Mouse (Mus musculus) kidney, embryonic 15.5 days (tissue): Measurements from ENCODE around the gene Mgat4c. TPM values are rescaled to one million over a fixed set of nuclear protein-coding genes. Genes with fewer than 3 reads are reported as not detected.
A peak's percentile ranks its signal among the peaks of the same experiment; 100 is the strongest.

ENCODE experiments used
- ATAC-seq: fragments of 200-750 bp; cut with Nextera tagmentation; replicated peaks from 2 replicates; pipeline ENCODE4 v1.8.0; 2017; ENCODE audit warnings: moderate TSS enrichment; ENCODE audit not compliant: low FRiP score
- H3K27ac ChIP-seq: fragments of 300-500 bp; sonication (generic); 2 replicates; pipeline ENCODE4 v1.5.1; 2015; ENCODE audit warnings: mild to moderate bottlenecking, inconsistent platforms
- H3K27me3 ChIP-seq: fragments of 300-500 bp; sonication (generic); 2 replicates; pipeline ENCODE4 v1.6.1; 2015; ENCODE audit warnings: inconsistent platforms
- H3K36me3 ChIP-seq: fragments of 300-500 bp; sonication (generic); 2 replicates; pipeline ENCODE4 v1.6.1; 2015; ENCODE audit warnings: inconsistent platforms
- H3K4me1 ChIP-seq: fragments of 300-500 bp; sonication (generic); 2 replicates; pipeline ENCODE4 v1.6.1; 2015; ENCODE audit warnings: inconsistent platforms
- H3K4me2 ChIP-seq: fragments of 300-500 bp; sonication (generic); 2 replicates; pipeline ENCODE4 v1.6.1; 2015; ENCODE audit warnings: moderate library complexity, mild to moderate bottlenecking, inconsistent platforms
- H3K4me3 ChIP-seq: fragments of 300-500 bp; sonication (generic); replicated peaks from 2 replicates; pipeline ENCODE4 v1.5.1; 2015; ENCODE audit warnings: mild to moderate bottlenecking, inconsistent platforms
- H3K9ac ChIP-seq: fragments of 300-500 bp; sonication (generic); 2 replicates; pipeline ENCODE4 v1.6.1; 2015; ENCODE audit warnings: mild to moderate bottlenecking, inconsistent platforms
- H3K9me3 ChIP-seq: fragments of 300-500 bp; sonication (generic); replicated peaks from 2 replicates; pipeline ENCODE4 v1.6.1; 2016; ENCODE audit warnings: inconsistent platforms
- WGBS: fragments of 180-500 bp; shearing (Covaris S2); methylation state at CpG from one replicate; pipeline ENCODE4 v1.1.7; 2015; ENCODE audit warnings: mixed read lengths; 5-methylcytosine and 5-hydroxymethylcytosine counted together
- polyA plus RNA-seq: library from polyadenylated mRNA; unstranded; fragments of >200 nt; fragmentation: Nextera tagmentation; extraction: Ambion mirVana; gene quantifications from 2 replicates; pipeline ENCODE4 v1.2.1, GENCODE M21; 2015

The Mgat4c gene
- polyA plus RNA-seq, 1 experiment from 2014 or later, result 2.3 TPM

DNA sequence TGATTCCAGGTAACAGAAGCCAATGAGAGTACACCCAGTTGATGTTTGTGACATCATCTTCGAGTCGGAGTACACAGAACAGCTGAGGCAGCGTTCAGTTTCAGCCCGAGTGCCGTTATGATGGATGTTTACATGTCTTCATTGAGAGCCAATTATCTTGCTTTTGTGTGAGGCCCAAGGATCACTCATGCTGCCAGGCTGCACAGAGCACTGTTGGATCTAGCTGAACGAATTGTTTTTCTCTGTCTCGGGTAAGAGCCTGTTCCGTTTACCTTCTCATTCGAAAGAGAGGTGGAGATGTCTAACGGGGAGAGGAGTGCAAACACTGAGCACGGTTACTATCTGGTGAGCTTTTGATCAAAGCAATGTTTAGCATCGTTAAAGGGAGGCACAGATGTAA, 477.5 kb downstream of the Mgat4c start:
- WGBS, result 34% methylated on average over 12 of the region's 12 CpGs
- no peaks in the 10 kb centered on the region for H3K36me3 ChIP-seq
- H3K4me3 ChIP-seq, result no peak overlapping the region
- ATAC-seq, result no peak
- no peaks in the 10 kb centered on the region for H3K4me1 ChIP-seq
- H3K27ac ChIP-seq, result no peak overlapping the region
- H3K4me2 ChIP-seq, result peak overlapping the region; percentile 9; the same call in 1 of the 2 replicates
- H3K27me3 ChIP-seq, result no peaks in the 10 kb centered on the region
- H3K9me3 ChIP-seq, result no peaks in the 10 kb centered on the region
- H3K9ac ChIP-seq, result no peak overlapping the region

DNA sequence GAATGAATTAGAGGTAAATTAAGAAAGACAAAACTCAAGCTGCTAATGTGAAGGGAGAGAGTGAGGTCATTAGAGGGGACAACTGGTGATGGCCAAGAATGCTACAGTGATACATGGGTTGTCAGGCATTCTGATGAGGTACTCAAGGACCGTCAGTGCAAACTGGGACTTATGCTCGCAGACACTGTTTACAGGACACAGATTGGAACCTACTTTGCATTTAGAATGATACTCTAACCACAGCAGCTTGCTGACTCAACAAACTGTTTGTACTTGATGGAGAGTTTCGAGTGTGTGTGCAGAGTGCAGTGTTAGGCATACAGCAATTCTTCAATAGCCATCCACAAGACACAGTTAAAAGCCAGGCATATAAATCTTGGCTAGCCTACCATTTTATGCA, 503.4 kb downstream of the Mgat4c start:
- ATAC-seq, result no peak
- Histone ChIP-seq H3K9me3 (no peaks in the 10 kb centered on the region), H3K27me3 (no peaks in the 10 kb centered on the region), H3K9ac (no peak overlapping the region), H3K27ac (no peak overlapping the region), H3K36me3 (no peaks in the 10 kb centered on the region), H3K4me3 (no peak overlapping the region), H3K4me1 (no peaks in the 10 kb centered on the region), H3K4me2 (no peak overlapping the region)
- 57% methylated on average over 3 of the region's 3 CpGs for WGBS

DNA sequence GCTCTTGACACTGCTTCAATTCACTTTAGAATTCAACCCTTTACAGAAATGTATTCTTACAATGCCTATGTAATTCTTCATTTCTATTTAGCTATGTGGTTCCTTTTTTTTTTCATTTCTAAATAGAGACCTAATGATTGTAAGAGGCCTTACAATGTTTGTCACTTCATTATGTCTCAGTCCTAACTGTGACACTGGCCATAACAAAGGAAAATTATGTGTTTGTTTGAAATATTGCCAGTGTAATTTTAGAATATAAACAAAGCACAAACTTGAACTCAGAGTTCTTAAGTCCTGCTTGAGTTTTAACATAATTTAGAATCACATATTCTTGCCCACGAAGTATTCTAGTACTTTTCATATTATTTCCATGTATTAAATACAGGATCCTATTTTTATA, 510.4 kb downstream of the Mgat4c start:
- no peak overlapping the region for H3K9ac ChIP-seq
- H3K4me3 ChIP-seq, result no peak overlapping the region
- no peak for ATAC-seq
- no peaks in the 10 kb centered on the region for H3K36me3 ChIP-seq
- H3K27me3 ChIP-seq, result no peaks in the 10 kb centered on the region
- WGBS, result 84% methylated on average over 1 of the region's 1 CpGs
- no peaks in the 10 kb centered on the region for H3K4me1 ChIP-seq
- no peaks in the 10 kb centered on the region for H3K9me3 ChIP-seq
- H3K27ac ChIP-seq, result no peak overlapping the region
- no peak overlapping the region for H3K4me2 ChIP-seq

DNA sequence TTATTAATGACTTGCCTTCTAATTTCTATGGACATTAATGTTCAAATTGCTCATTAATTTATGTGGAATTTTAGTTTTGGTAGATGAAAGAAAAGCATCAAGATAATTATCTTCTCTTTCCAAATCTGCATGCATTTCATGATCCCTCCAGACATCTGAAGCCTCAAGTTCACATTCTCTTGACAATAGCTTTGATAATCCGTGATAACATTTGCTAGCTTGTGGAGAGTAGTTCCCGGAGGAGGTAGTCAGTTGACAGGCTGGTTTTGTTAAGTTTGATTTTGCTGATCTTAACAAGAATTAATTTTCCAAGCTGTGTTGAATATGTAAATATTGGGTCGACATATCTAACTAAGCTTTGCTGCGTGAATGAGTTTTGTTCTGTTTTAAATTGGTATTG, 515.6 kb downstream of the Mgat4c start:
- H3K4me1 ChIP-seq, result no peaks in the 10 kb centered on the region
- no peaks in the 10 kb centered on the region for H3K36me3 ChIP-seq
- H3K9ac ChIP-seq, result no peak overlapping the region
- no peak for ATAC-seq
- no peaks in the 10 kb centered on the region for H3K9me3 ChIP-seq
- no peak overlapping the region for H3K4me3 ChIP-seq
- WGBS, result 91% methylated on average over 4 of the region's 4 CpGs
- H3K27me3 ChIP-seq, result no peaks in the 10 kb centered on the region
- no peak overlapping the region for H3K27ac ChIP-seq
- no peak overlapping the region for H3K4me2 ChIP-seq

DNA sequence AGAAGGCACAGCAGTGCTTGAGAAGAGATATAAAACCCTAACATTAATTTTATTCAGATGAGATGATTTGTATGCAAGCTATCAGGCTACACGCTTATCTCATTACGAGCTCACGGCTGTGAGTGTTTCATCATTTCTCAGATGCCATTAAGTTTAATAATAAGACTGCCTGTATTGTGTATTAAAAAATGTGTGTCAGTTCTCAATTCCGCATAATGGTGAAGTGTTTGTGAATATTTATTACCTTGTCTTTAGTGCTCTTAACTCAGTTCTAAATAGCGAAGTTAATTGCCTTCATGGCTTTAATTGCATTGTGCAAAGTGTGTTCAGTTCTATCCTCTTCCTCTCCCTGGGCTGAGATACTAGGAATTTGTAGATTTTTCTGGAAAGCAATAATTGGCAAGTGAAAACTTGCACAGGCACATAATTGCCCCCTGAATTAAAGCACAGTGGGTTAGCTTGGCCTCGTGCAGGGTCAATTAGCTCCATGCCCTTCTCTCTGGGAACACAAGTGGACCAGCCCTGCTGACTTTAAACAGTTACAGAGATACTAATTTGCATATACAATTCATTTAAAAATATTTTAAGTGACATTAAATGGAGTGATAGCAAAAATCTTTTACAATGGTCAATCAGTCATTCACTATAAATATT, 557.4 kb downstream of the Mgat4c start:
- Histone ChIP-seq H3K36me3 (no peaks in the 10 kb centered on the region), H3K4me1 (no peaks in the 10 kb centered on the region), H3K27ac (no peak overlapping the region), H3K9me3 (no peaks in the 10 kb centered on the region), H3K4me2 (no peak overlapping the region), H3K9ac (no peak overlapping the region), H3K4me3 (no peak overlapping the region), H3K27me3 (no peaks in the 10 kb centered on the region)
- WGBS, result 70% methylated on average over 6 of the region's 6 CpGs
- no peak for ATAC-seq

DNA sequence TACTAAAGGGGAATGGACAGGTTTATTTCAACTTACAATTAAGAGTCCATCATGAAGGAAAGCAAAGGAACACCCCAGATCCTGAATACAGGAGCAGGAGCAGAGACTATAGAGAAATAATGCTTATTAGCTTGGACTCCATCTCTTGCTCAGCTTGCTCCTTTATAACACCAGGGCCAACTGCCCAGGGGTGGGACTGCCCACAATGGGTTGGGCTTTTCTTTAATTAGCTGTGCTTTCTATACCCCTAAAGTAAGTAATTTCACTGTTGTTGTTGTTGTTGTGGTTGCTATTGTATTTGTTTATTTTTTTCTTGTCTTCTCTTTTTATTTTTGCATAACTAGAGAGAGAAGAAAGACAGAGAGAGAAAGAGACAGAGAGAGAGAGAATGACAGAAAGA, 562.6 kb downstream of the Mgat4c start:
- Histone ChIP-seq H3K27ac (no peak overlapping the region), H3K9ac (no peak overlapping the region), H3K27me3 (no peaks in the 10 kb centered on the region), H3K4me1 (no peaks in the 10 kb centered on the region), H3K9me3 (no peaks in the 10 kb centered on the region), H3K4me2 (no peak overlapping the region), H3K36me3 (no peaks in the 10 kb centered on the region), H3K4me3 (no peak overlapping the region)
- ATAC-seq, result no peak

DNA sequence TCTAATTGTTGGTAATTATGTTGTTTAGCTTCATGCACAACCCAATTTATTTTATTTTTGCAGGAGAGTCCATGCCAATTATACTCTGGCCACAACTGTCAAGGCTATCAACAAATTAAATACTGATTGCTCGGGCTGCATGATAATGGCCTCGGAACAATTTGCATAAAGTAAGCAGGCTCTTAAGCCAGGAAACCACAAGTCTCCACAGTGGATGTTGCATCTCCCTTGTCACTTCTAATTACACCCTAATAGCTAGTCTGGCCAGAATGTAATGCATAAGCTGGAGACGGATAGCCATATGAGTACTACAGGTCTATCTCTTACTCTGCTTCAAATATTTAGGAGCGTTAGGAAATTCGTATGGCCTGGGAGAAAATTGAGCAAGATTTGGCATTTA, 563.3 kb downstream of the Mgat4c start:
- WGBS, result 80% methylated on average over 5 of the region's 5 CpGs
- Histone ChIP-seq H3K27me3 (no peaks in the 10 kb centered on the region), H3K4me3 (no peak overlapping the region), H3K27ac (no peak overlapping the region), H3K4me1 (no peaks in the 10 kb centered on the region), H3K9me3 (no peaks in the 10 kb centered on the region), H3K36me3 (no peaks in the 10 kb centered on the region), H3K9ac (no peak overlapping the region), H3K4me2 (no peak overlapping the region)
- ATAC-seq, result no peak

DNA sequence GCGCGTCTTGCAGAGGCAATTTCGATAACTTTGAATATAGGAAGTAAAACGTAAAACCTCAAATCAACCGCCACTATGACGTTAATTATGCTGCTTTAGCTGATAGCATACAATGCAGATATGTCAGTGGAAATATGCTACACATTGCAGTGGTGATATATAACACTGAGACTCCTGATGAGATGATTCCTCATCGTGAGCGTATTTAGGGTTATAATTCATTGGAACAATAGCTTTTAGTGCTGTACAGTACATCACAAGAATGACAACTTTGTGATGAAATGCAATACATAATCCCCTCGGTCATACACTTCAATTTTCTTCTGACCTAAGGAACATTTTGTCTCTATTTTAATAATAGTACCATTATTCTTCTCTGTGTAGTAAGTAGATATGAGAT, 564.0 kb downstream of the Mgat4c start:
- no peaks in the 10 kb centered on the region for H3K36me3 ChIP-seq
- no peak overlapping the region for H3K4me3 ChIP-seq
- no peaks in the 10 kb centered on the region for H3K27me3 ChIP-seq
- no peak overlapping the region for H3K27ac ChIP-seq
- ATAC-seq, result no peak
- H3K4me1 ChIP-seq, result no peaks in the 10 kb centered on the region
- no peak overlapping the region for H3K4me2 ChIP-seq
- no peaks in the 10 kb centered on the region for H3K9me3 ChIP-seq
- no peak overlapping the region for H3K9ac ChIP-seq
- WGBS, result 76% methylated on average over 9 of the region's 9 CpGs

DNA sequence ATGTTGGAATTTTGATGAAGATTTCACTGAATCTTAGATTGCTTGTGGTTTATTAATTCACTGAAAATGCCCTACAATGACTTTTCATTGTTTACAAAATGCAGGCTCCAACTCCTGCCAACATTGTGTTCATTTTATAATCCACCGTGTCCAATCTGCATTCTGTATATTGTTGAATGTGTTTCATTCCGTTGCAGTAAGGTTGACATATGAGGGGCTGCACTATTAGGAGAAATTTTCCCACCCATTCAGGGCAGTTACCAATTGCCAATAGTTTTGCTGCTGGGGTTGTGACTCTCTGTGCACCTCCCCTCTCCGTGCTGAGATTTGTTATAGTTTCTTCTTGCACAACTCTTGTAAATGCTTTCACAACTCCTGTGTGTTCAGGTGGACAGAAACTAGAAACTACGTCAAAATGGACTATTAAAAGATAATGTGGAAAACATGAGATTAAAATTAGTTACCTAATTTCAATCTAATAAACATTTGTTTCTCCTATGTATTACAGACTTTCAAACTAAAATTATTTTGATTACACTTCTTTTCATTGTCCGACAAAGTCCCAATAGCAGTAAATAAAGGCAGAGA, 627.7 kb downstream of the Mgat4c start:
- no peaks in the 10 kb centered on the region for H3K36me3 ChIP-seq
- 85% methylated on average over 5 of the region's 5 CpGs for WGBS
- H3K4me3 ChIP-seq, result no peak overlapping the region
- H3K4me1 ChIP-seq, result no peaks in the 10 kb centered on the region
- no peaks in the 10 kb centered on the region for H3K27me3 ChIP-seq
- no peak for ATAC-seq
- H3K4me2 ChIP-seq, result no peak overlapping the region
- H3K9me3 ChIP-seq, result no peaks in the 10 kb centered on the region
- no peak overlapping the region for H3K27ac ChIP-seq
- no peak overlapping the region for H3K9ac ChIP-seq

DNA sequence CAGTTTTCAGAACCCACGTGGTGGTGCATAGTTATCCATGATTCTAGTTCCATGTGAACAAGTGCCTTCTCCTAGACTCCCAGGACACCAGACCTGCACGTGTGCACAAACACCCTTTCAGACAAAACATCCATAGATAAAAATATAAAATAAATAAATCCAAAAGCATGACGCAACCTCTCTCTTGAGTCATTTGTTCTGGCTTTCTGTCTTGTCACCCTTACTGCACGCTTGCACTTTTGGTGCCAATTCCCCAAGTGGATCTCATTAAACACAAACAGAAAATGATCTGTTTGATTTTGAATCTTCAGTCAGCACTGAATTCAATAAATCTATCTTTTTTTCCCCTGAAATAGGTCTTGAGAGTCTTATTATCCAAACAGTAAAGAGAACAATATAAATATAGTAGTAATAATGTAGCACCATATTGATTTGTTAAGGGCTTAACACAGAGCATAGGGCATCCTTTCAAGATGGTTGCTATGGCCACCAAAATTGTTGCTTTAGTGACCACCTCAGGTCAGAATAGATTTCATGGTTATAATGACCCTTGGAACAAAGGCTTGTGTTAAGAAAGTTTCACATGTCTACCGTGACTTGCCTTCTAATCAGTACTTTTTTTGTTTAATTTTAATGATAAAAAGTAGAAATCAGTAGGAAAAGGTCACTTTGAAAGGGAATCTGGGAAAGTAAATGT, 684.5 kb downstream of the Mgat4c start:
- H3K27me3 ChIP-seq, result no peaks in the 10 kb centered on the region
- no peak overlapping the region for H3K9ac ChIP-seq
- H3K4me1 ChIP-seq, result no peaks in the 10 kb centered on the region
- no peak overlapping the region for H3K4me3 ChIP-seq
- no peaks in the 10 kb centered on the region for H3K9me3 ChIP-seq
- ATAC-seq, result no peak
- WGBS, result 80% methylated on average over 5 of the region's 5 CpGs
- H3K27ac ChIP-seq, result no peak overlapping the region
- H3K4me2 ChIP-seq, result no peak overlapping the region
- H3K36me3 ChIP-seq, result no peaks in the 10 kb centered on the region

DNA sequence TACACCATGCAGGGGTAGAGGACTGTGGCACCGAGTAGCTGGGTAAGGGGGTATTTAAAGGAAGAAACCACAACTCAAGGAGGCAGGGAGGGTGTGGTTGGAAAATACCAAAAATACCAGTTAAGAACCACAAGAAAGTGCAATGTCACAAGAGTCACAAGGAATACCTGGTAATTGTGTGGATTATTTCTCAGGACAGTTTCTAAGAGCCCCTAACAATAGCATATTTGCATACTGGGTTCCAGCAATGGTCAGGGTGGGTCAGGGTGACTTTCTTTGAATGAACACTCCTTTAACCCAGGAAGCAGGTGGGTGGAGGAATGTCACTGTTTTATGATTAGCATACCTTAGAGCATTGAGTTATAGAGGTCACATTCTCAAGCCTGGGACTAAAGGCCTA, 689.3 kb downstream of the Mgat4c start:
- Histone ChIP-seq H3K36me3 (no peaks in the 10 kb centered on the region), H3K4me3 (no peak overlapping the region), H3K4me2 (no peak overlapping the region), H3K9ac (no peak overlapping the region), H3K4me1 (no peaks in the 10 kb centered on the region), H3K9me3 (no peaks in the 10 kb centered on the region), H3K27me3 (no peaks in the 10 kb centered on the region), H3K27ac (no peak overlapping the region)
- WGBS, result 87% methylated on average over 1 of the region's 1 CpGs
- ATAC-seq, result no peak

DNA sequence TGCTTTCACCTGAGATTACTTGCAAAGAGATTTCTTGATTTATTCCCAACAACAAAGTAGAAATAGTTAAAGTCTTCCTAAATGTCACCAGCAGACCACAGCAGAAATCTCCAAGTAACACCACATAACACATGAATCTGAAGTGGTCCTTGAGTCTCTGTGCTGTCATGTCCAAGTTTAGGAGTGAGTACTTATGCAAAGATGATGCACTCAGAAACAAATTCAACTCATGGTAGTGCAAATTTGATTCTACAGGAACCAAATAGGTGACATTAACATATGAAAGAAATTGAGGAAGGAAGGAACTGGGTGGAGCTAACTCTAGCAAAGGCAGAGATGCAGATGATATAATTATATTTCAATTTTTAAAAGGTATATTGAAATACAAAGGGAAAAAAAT, 690.8 kb downstream of the Mgat4c start:
- Histone ChIP-seq H3K4me2 (no peak overlapping the region), H3K9me3 (no peaks in the 10 kb centered on the region), H3K36me3 (no peaks in the 10 kb centered on the region), H3K27me3 (no peaks in the 10 kb centered on the region), H3K27ac (no peak overlapping the region), H3K4me1 (no peaks in the 10 kb centered on the region), H3K9ac (no peak overlapping the region), H3K4me3 (no peak overlapping the region)
- ATAC-seq, result no peak

DNA sequence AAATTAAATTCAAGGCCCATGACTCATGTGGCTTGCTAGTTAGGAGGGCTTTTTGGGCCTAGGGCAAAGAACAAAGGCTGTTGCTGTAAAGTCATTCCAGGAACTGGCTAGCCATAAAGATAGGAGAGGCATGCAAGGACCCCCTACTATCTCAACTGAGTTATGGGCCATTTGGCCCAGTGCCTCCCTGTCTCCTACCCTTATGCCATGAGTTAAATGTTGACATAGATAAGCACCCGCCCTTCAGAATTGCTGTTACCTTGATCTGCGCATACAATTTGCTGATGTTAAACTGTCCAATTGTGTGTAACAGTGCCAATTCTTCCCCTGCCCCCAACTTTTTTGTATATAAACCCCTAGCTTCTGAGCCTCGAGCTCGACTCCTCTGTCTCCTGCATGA, 692.8 kb downstream of the Mgat4c start:
- Histone ChIP-seq H3K27ac (no peak overlapping the region), H3K9me3 (no peaks in the 10 kb centered on the region), H3K4me3 (no peak overlapping the region), H3K4me2 (no peak overlapping the region), H3K36me3 (no peaks in the 10 kb centered on the region), H3K27me3 (no peaks in the 10 kb centered on the region), H3K4me1 (no peaks in the 10 kb centered on the region), H3K9ac (no peak overlapping the region)
- ATAC-seq, result no peak
- WGBS, result 71% methylated on average over 4 of the region's 4 CpGs
